Mouse (Mus musculus) limb, embryonic 14.5 days (tissue): ENCODE measurements around the gene Fbxo21. TPM values are rescaled to one million over a fixed set of nuclear protein-coding genes. Genes with fewer than 3 reads are reported as not detected.

ENCODE experiments used
- ATAC-seq: fragments of 200-750 bp; cut with Nextera tagmentation; 2 replicates; pipeline ENCODE4 v1.8.0; 2017; ENCODE audit warnings: low read depth, moderate number of reproducible peaks, moderate TSS enrichment; ENCODE audit not compliant: low FRiP score
- DNase-seq: peaks from one replicate; pipeline ENCODE4 v3.0.0-alpha.2; 2015; ENCODE audit warnings: low spot score
- H3K27ac ChIP-seq: fragments of 300-500 bp; sonication (generic); replicated peaks from 2 replicates; pipeline ENCODE4 v1.5.1; 2014; ENCODE audit warnings: low read depth, mild to moderate bottlenecking, low read length, moderate library complexity, mixed read lengths
- H3K27me3 ChIP-seq: fragments of 300-500 bp; sonication (generic); 2 replicates; pipeline ENCODE4 v1.6.1; 2014; ENCODE audit warnings: low read length, mixed read lengths; ENCODE audit not compliant: control insufficient read depth, insufficient read depth
- H3K36me3 ChIP-seq: fragments of 300-500 bp; sonication (generic); 2 replicates; pipeline ENCODE4 v1.6.1; 2014; ENCODE audit warnings: mild to moderate bottlenecking, low read length, moderate library complexity, mixed read lengths; ENCODE audit not compliant: control insufficient read depth, insufficient read depth
- H3K4me1 ChIP-seq: fragments of 300-500 bp; sonication (generic); 2 replicates; pipeline ENCODE4 v1.6.1; 2014; ENCODE audit warnings: antibody characterized with exemption, low read length, mixed read lengths; ENCODE audit not compliant: control insufficient read depth, insufficient read depth
- H3K4me2 ChIP-seq: fragments of 300-500 bp; sonication (generic); replicated peaks from 2 replicates; pipeline ENCODE4 v1.6.1; 2014; ENCODE audit warnings: low read depth, mild to moderate bottlenecking, low read length, moderate library complexity; ENCODE audit not compliant: severe bottlenecking
- H3K4me3 ChIP-seq: fragments of 300-500 bp; sonication (generic); replicated peaks from 2 replicates; pipeline ENCODE4 v1.5.1; 2014; ENCODE audit warnings: low read length
- H3K9ac ChIP-seq: fragments of 300-500 bp; sonication (generic); 2 replicates; pipeline ENCODE4 v1.6.1; 2014; ENCODE audit warnings: mild to moderate bottlenecking, low read depth, low read length, moderate library complexity; ENCODE audit not compliant: severe bottlenecking
- H3K9me3 ChIP-seq: fragments of 300-500 bp; sonication (generic); 2 replicates; pipeline ENCODE4 v1.6.1; 2016; ENCODE audit warnings: low read length; ENCODE audit not compliant: control insufficient read depth
- POLR2A ChIP-seq: fragments of 200-500 bp; IDR thresholded peaks from 2 replicates; pipeline ENCODE4 v1.8.0; 2012; ENCODE audit warnings: inconsistent platforms, mild to moderate bottlenecking, moderate library complexity, borderline replicate concordance; ENCODE audit not compliant: insufficient read depth, insufficient read length; ENCODE audit errors: extremely low read depth
- WGBS: fragments of 180-500 bp; shearing (Covaris S2); extraction: QIAGEN DNeasy Blood & Tissue Kit; methylation state at CpG from one replicate; pipeline ENCODE4 v1.1.7; 2014; 5-methylcytosine and 5-hydroxymethylcytosine counted together
- polyA plus RNA-seq, 2 experiments: library from polyadenylated mRNA; depleted of rRNA in 1 of 2; stranded (reverse) in 1 of 2; unstranded in 1 of 2; fragments of >200 nt; fragmentation: Nextera tagmentation in 1 of 2; extraction: Ambion mirVana in 1 of 2; gene quantifications; 2 replicates each; pipeline versions ENCODE4 v1.2.1 to v1.2.3; 2012 to 2014

The Fbxo21 gene
- polyA plus RNA-seq, 2 experiments, result 44.2 to 52.5 TPM

DNA sequence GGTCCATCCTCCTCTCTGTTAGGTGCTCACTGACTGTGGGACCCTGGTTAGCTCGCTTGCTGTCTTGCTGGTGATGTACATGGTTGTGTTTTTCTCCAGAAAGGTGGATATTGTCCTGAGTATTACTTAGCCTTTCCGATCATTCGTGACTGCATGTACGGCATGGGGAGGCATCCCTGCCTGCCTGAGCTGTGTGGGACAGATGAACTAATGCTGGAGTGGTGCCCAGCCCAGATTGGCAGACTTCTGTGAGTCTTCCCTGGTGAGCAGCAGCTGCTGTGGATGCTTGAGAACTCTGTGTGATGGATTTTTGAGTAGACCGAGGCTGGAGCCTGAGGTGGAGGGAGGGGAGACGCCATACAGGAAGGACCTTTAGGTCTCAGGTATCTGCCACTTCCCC lies 68.4 kb downstream of the Fbxo21 start:
- H3K9me3 ChIP-seq, result no peaks in the 10 kb centered on the region

DNA sequence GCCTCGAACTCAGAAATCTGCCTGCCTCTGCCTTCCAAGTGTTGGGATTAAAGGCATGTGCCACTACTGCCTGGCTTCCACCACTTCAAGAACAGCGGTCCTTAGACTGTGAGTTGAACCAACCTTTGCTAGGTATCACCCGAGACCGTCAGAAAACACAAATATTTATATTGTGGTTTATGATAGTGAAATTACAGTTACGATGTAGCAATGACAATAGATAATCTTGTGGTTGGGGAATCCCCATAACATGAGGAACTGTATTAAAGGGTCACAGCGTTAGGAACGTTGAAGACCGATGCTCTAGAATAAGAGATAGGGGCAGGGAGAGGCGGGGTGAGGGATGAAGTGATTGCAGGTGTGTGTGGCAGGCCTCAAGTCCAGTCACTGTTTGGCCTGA lies 68.9 kb downstream of the Fbxo21 start:
- no peak for TF ChIP-seq POLR2A
- no peak for ATAC-seq
- H3K27ac ChIP-seq, result no peak overlapping the region
- DNase-seq, result no peak
- no peaks in the 10 kb centered on the region for H3K4me1 ChIP-seq
- H3K9ac ChIP-seq, result no peak overlapping the region
- no peaks in the 10 kb centered on the region for H3K9me3 ChIP-seq
- 92% methylated on average over 9 of the region's 9 CpGs for WGBS
- H3K4me2 ChIP-seq, result no peak overlapping the region
- no peaks in the 10 kb centered on the region for H3K36me3 ChIP-seq
- H3K27me3 ChIP-seq, result no peaks in the 10 kb centered on the region
- no peak overlapping the region for H3K4me3 ChIP-seq

More for the DNA sequence above, 68.4 kb downstream of the Fbxo21 start:
- WGBS, result 87% methylated on average over 6 of the region's 6 CpGs
- Histone ChIP-seq H3K27ac (no peak overlapping the region), H3K4me3 (no peak overlapping the region), H3K36me3 (no peaks in the 10 kb centered on the region), H3K9ac (no peak overlapping the region), H3K4me2 (no peak overlapping the region), H3K4me1 (no peaks in the 10 kb centered on the region), H3K27me3 (no peaks in the 10 kb centered on the region)
- ATAC-seq, result no peak
- no peak for DNase-seq
- TF ChIP-seq POLR2A, result no peak

DNA sequence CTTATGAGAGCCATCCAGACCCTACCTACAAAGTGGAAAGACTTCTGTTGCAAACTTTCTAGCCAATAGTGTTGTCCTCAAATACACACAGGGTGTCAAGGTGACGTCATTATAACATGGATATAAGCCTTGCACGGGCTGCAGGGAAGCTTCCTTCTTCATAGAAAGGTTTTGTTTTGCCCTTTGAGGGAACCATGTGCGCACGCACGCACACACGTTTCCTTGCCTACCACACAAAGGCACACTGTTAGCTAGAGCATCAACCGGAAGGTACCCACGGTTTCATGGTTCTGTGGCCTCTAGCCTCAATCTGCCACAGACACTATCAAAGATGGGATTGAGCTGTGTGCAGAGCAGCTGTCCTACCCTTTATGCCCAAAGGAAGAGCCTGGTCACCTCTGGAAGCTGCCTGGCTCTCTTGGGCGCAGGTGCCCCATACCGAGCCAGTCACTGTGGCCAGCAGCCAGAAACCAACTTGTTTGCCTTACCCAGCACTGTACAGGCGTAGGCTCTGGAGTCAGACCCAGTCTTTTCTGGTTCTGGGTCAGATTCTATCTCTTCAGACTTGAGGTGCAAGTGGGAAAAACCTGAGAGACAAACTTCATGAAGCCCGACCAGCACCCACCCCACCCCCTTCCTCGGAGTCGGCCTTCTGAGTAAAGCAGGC lies 70.7 kb downstream of the Fbxo21 start:
- no peak overlapping the region for H3K9ac ChIP-seq
- 83% methylated on average over 14 of the region's 14 CpGs for WGBS
- TF ChIP-seq POLR2A, result no peak

DNA sequence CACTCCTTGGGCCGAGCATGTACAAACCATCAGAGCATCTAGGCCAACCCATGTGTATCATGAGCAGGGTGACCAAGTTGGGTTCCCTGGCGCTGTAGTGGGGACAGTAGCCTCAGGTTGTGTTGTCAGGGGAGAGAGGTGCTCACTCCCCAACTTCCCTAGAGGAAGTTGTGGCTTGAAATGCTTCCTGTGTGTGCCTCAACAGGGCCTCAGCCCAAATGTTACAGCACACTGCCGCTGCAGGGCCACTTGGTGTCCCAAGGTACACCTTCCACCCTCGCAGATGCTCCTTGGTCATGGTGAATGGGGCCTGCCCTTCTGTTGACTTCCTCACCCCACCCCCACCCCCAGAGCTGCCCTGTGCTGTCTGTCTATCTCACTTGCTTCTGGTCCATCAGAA lies 71.9 kb downstream of the Fbxo21 start:
- Histone ChIP-seq H3K4me1 (no peaks in the 10 kb centered on the region), H3K4me3 (no peak overlapping the region), H3K27ac (no peak overlapping the region), H3K36me3 (no peaks in the 10 kb centered on the region), H3K9ac (no peak overlapping the region), H3K27me3 (no peaks in the 10 kb centered on the region), H3K9me3 (no peaks in the 10 kb centered on the region), H3K4me2 (no peak overlapping the region)
- no peak for TF ChIP-seq POLR2A
- ATAC-seq, result no peak
- no peak for DNase-seq
- 80% methylated on average over 4 of the region's 4 CpGs for WGBS

More for the DNA sequence above, 70.7 kb downstream of the Fbxo21 start:
- Histone ChIP-seq H3K4me3 (no peak overlapping the region), H3K27ac (no peak overlapping the region), H3K36me3 (no peaks in the 10 kb centered on the region), H3K4me2 (no peak overlapping the region), H3K27me3 (no peaks in the 10 kb centered on the region), H3K9me3 (no peaks in the 10 kb centered on the region), H3K4me1 (no peaks in the 10 kb centered on the region)
- DNase-seq, result no peak
- ATAC-seq, result no peak

DNA sequence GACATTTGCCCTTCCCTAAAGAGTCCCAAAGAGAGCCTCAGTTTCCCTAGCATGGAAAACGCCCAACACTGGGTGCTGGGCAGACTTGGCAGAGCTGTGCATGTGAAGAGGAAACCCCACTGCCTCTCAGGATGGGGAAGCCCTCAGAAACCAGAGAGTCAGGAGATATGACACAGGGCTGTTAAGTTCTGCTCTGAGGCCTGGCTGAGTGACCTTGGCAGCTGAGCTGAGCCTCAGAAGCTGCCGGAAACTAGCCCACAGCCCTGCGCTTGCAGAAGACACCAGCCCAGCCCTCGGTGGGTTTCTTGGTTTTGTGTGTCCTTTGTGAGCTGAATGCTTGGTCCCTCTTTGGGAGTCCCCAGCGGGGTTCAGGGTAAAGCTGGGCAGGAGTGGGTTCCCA lies 72.4 kb downstream of the Fbxo21 start:
- no peak overlapping the region for H3K27ac ChIP-seq
- no peaks in the 10 kb centered on the region for H3K4me1 ChIP-seq
- WGBS, result 83% methylated on average over 5 of the region's 5 CpGs
- ATAC-seq (no peak), DNase-seq (no peak)
- no peak for TF ChIP-seq POLR2A
- no peak overlapping the region for H3K4me2 ChIP-seq
- H3K9me3 ChIP-seq, result no peaks in the 10 kb centered on the region
- H3K9ac ChIP-seq, result no peak overlapping the region
- no peak overlapping the region for H3K4me3 ChIP-seq
- H3K27me3 ChIP-seq, result no peaks in the 10 kb centered on the region
- H3K36me3 ChIP-seq, result no peaks in the 10 kb centered on the region

DNA sequence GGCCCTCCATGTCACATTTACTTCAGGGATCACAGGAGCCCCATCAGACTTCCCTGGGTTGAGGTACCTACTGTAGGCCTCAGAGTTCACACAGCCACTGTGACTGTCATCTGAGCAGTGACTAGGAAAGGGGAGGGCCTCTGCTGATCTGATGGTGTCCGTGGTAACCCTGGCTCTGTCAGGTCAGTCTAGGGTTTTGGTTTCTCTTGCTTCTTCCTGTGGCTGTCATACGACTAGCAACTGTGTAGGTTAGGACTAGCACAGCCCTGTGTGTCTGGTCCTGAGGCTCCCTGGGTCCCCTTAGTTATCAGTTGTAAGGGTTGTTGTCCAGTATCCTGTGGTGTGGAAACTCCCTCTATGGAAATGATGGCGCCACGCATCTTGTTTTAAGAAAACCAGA lies 74.2 kb downstream of the Fbxo21 start:
- Histone ChIP-seq H3K4me2 (no peak overlapping the region), H3K27me3 (no peaks in the 10 kb centered on the region), H3K4me1 (no peaks in the 10 kb centered on the region), H3K9ac (no peak overlapping the region), H3K4me3 (no peak overlapping the region), H3K27ac (no peak overlapping the region), H3K36me3 (no peaks in the 10 kb centered on the region), H3K9me3 (no peaks in the 10 kb centered on the region)
- no peak for TF ChIP-seq POLR2A
- WGBS, result 78% methylated on average over 4 of the region's 4 CpGs
- ATAC-seq, result no peak
- DNase-seq, result no peak
